Mouse (Mus musculus): ENCODE measurements around the gene Olfr1391. TPM values are rescaled to one million over a fixed set of nuclear protein-coding genes. Genes with fewer than 3 reads are reported as not detected.
"Not testable (repeated sequence)": the region's sequence is repeated elsewhere in the genome, so short reads cannot be mapped to it uniquely, and the experiment has no call there.

The Olfr1391 gene
- polyA plus RNA-seq (2014; fragmentation: Nextera tagmentation; extraction: Ambion mirVana) = not detected in 2 replicates

DNA sequence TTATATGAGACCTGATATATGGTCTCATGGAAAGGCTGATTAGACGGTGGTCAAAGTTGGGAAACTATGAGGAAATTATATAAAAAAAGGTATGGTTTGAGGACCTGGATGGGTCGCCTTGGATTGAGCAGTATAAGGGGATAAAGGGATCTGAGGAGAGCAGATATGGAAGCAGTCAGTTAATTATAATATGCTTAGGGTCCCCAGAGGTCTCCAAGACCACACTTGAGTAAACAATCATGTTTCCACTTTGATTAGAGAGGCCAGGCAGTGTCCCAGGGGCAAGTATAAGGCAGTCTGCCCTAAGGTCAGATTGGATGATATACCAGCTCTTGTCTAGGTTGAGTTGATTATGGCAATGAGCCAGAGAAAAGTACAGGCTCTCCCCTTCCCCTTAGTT lies at the start of gene Olfr1391:
Gene Olfr1391, plus strand, starts transcription at position 301 of the 400 bp plus-strand sequence.
- ATAC-seq (replicated peaks; ENCODE audit: low FRiP score, low TSS enrichment, low read depth) = no peak
- Histone ChIP-seq H3K36me3 (ENCODE audit: control insufficient read depth, insufficient read depth, low read length) (no peaks in the 10 kb centered on the region), H3K9ac (ENCODE audit: low read length) (no peak within 1 kb of the TSS), H3K4me1 (replicated peaks; ENCODE audit: control insufficient read depth, insufficient read depth, low read length) (no peaks in the 10 kb centered on the region), H3K9me3 (ENCODE audit: control insufficient read depth, low read length) (no peaks in the 10 kb centered on the region), H3K27ac (ENCODE audit: low read depth) (no peak within 1 kb of the TSS), H3K4me2 (ENCODE audit: low read length) (no peak within 1 kb of the TSS), H3K4me3 (ENCODE audit: low read depth, low read length) (no peak within 1 kb of the TSS), H3K27me3 (replicated peaks; ENCODE audit: control insufficient read depth, insufficient read depth, low read length) (no peaks in the 10 kb centered on the region)
- 74% methylated on average over 2 of the region's 2 CpGs for WGBS
- DNase-seq (ENCODE audit: low spot score) = no peak

GRCm38 (mm10) chr11:49273834-49274519 lies 48.6 kb upstream of the Olfr1391 start:
- Histone ChIP-seq H3K27me3 (replicated peaks; ENCODE audit: control insufficient read depth, insufficient read depth, low read length) (no peaks in the 10 kb centered on the region), H3K4me3 (ENCODE audit: low read depth, low read length) (no peak overlapping the region), H3K9ac (ENCODE audit: low read length) (no peak overlapping the region), H3K9me3 (ENCODE audit: control insufficient read depth, low read length) (no peaks in the 10 kb centered on the region), H3K36me3 (ENCODE audit: control insufficient read depth, insufficient read depth, low read length) (no peaks in the 10 kb centered on the region), H3K4me1 (replicated peaks; ENCODE audit: control insufficient read depth, insufficient read depth, low read length) (no peaks in the 10 kb centered on the region), H3K27ac (ENCODE audit: low read depth) (no peak overlapping the region), H3K4me2 (ENCODE audit: low read length) (no peak overlapping the region)
- no peak for ATAC-seq (replicated peaks; ENCODE audit: low FRiP score, low TSS enrichment, low read depth)
- DNase-seq (ENCODE audit: low spot score) = no peak
- WGBS = 63% methylated on average over 11 of the region's 11 CpGs

- no peak within 1 kb of the TSS for H3K4me2 ChIP-seq (ENCODE audit: low read length)
- no peak within 1 kb of the TSS for H3K4me3 ChIP-seq (ENCODE audit: low read depth, low read length)
- H3K4me1 ChIP-seq (replicated peaks; ENCODE audit: control insufficient read depth, insufficient read depth, low read length) = no peaks in the 10 kb centered on the region
- DNase-seq (ENCODE audit: low spot score) (no peak), ATAC-seq (replicated peaks; ENCODE audit: low FRiP score, low TSS enrichment, low read depth) (no peak)
- H3K9ac ChIP-seq (ENCODE audit: low read length) = no peak within 1 kb of the TSS
- no peaks in the 10 kb centered on the region for H3K36me3 ChIP-seq (ENCODE audit: control insufficient read depth, insufficient read depth, low read length)
- 82% methylated on average over 3 of the region's 3 CpGs for WGBS
- H3K27me3 ChIP-seq (replicated peaks; ENCODE audit: control insufficient read depth, insufficient read depth, low read length) = no peaks in the 10 kb centered on the region
- H3K27ac ChIP-seq (ENCODE audit: low read depth) = no peak within 1 kb of the TSS
- no peaks in the 10 kb centered on the region for H3K9me3 ChIP-seq (ENCODE audit: control insufficient read depth, low read length)
Observed at GRCm38 (mm10) chr11:49278222-49278621, 44.3 kb upstream of the Olfr1391 start, which contains the start of gene Olfr1393. Gene Olfr1393 (plus strand): TSS chr11:49278304.

DNA sequence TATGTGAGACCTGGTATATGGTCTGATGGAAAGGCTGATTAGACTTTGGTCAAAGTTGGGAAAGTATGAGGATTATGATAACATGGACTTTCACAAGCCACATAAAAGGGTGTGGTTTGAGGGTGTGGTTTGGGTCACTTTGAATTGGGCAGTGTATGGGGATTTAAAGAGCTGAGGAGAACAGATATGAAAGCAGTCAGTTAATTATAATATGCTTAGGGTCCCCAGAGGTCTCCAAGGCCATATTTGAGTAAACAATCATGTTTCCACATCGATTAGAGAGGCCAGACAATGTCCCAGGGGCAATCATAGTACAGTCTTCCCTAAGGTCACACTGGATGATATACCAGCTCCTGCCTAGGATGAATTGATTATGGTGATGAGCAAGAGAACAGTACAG lies 37.6 kb upstream of the Olfr1391 start, which contains the start of gene Olfr1392:
Gene Olfr1392, plus strand, starts transcription at position 301 of the 400 bp plus-strand sequence.
- H3K4me3 ChIP-seq (ENCODE audit: low read depth, low read length); ATAC-seq (replicated peaks; ENCODE audit: low FRiP score, low TSS enrichment, low read depth); H3K4me1 ChIP-seq (replicated peaks; ENCODE audit: control insufficient read depth, insufficient read depth, low read length); H3K27ac ChIP-seq (ENCODE audit: low read depth); DNase-seq (ENCODE audit: low spot score); H3K36me3 ChIP-seq (ENCODE audit: control insufficient read depth, insufficient read depth, low read length); H3K27me3 ChIP-seq (replicated peaks; ENCODE audit: control insufficient read depth, insufficient read depth, low read length); H3K4me2 ChIP-seq (ENCODE audit: low read length); H3K9me3 ChIP-seq (ENCODE audit: control insufficient read depth, low read length); H3K9ac ChIP-seq (ENCODE audit: low read length): not testable (repeated sequence)
- 32% methylated on average over 1 of the region's 1 CpGs for WGBS

GRCm38 (mm10) chr11:49287251-49287650 lies 35.3 kb upstream of the Olfr1391 start:
- DNase-seq (ENCODE audit: low spot score) = no peak
- H3K4me3 ChIP-seq (ENCODE audit: low read depth, low read length) = no peak overlapping the region
- no peak for ATAC-seq (replicated peaks; ENCODE audit: low FRiP score, low TSS enrichment, low read depth)
- no peaks in the 10 kb centered on the region for H3K36me3 ChIP-seq (ENCODE audit: control insufficient read depth, insufficient read depth, low read length)
- no peak overlapping the region for H3K27ac ChIP-seq (ENCODE audit: low read depth)
- WGBS = 65% methylated on average over 2 of the region's 2 CpGs
- H3K4me2 ChIP-seq (ENCODE audit: low read length) = no peak overlapping the region
- H3K9ac ChIP-seq (ENCODE audit: low read length) = no peak overlapping the region
- H3K9me3 ChIP-seq (ENCODE audit: control insufficient read depth, low read length) = no peaks in the 10 kb centered on the region
- no peaks in the 10 kb centered on the region for H3K4me1 ChIP-seq (replicated peaks; ENCODE audit: control insufficient read depth, insufficient read depth, low read length)
- H3K27me3 ChIP-seq (replicated peaks; ENCODE audit: control insufficient read depth, insufficient read depth, low read length) = no peaks in the 10 kb centered on the region

DNA sequence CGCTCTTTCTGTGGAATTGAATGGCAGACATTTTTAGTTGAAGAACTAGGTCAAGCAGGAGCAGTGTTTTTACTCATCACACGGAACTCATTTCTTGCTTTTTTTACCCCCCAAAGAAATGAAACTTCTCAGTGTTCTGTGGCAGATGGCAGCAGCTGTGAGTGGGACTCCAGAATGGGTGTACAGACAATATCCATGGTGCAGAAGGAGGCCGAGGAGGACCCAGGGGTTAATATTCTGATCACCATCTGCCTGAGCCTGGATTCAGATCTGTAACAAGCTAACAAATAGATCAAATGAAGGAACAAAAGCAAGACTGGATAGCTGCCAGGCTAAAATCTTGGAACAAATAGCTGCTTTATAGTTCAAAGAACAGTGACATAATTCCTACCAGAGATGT lies 29.8 kb upstream of the Olfr1391 start:
- WGBS = 69% methylated on average over 3 of the region's 3 CpGs
- Histone ChIP-seq H3K9ac (ENCODE audit: low read length) (no peak overlapping the region), H3K9me3 (ENCODE audit: control insufficient read depth, low read length) (no peaks in the 10 kb centered on the region), H3K4me2 (ENCODE audit: low read length) (no peak overlapping the region), H3K27me3 (replicated peaks; ENCODE audit: control insufficient read depth, insufficient read depth, low read length) (no peaks in the 10 kb centered on the region), H3K27ac (ENCODE audit: low read depth) (no peak overlapping the region), H3K36me3 (ENCODE audit: control insufficient read depth, insufficient read depth, low read length) (no peaks in the 10 kb centered on the region), H3K4me3 (ENCODE audit: low read depth, low read length) (no peak overlapping the region), H3K4me1 (replicated peaks; ENCODE audit: control insufficient read depth, insufficient read depth, low read length) (no peaks in the 10 kb centered on the region)
- ATAC-seq (replicated peaks; ENCODE audit: low FRiP score, low TSS enrichment, low read depth) = no peak
- no peak for DNase-seq (ENCODE audit: low spot score)

DNA sequence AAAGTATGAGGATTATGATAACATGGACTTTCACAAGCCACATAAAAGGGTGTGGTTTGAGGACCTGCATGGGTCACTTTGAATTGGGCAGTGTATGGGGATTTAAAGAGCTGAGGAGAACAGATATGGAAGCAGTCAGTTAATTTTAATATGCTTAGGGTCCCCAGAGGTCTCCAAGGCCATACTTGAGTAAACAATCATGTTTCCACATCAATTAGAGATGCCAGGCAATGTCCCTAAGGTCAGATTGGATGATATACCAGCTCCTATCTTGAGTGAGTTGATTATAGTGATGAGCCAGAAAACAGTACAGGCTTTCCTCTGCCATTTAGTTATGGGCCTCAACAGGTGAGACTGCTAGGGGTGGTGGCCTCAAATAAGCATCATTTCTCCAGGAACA lies 18.1 kb upstream of the Olfr1391 start, which contains the start of gene Olfr10:
Gene Olfr10, plus strand, starts transcription at position 301 of the 400 bp plus-strand sequence.
- Histone ChIP-seq H3K4me3 (ENCODE audit: low read depth, low read length) (no peak within 1 kb of the TSS), H3K4me1 (replicated peaks; ENCODE audit: control insufficient read depth, insufficient read depth, low read length) (no peaks in the 10 kb centered on the region), H3K36me3 (ENCODE audit: control insufficient read depth, insufficient read depth, low read length) (no peaks in the 10 kb centered on the region), H3K9me3 (ENCODE audit: control insufficient read depth, low read length) (no peaks in the 10 kb centered on the region), H3K27ac (ENCODE audit: low read depth) (no peak within 1 kb of the TSS), H3K27me3 (replicated peaks; ENCODE audit: control insufficient read depth, insufficient read depth, low read length) (no peaks in the 10 kb centered on the region), H3K4me2 (ENCODE audit: low read length) (no peak within 1 kb of the TSS), H3K9ac (ENCODE audit: low read length) (no peak within 1 kb of the TSS)
- ATAC-seq (replicated peaks; ENCODE audit: low FRiP score, low TSS enrichment, low read depth) (no peak), DNase-seq (ENCODE audit: low spot score) (no peak)

DNA sequence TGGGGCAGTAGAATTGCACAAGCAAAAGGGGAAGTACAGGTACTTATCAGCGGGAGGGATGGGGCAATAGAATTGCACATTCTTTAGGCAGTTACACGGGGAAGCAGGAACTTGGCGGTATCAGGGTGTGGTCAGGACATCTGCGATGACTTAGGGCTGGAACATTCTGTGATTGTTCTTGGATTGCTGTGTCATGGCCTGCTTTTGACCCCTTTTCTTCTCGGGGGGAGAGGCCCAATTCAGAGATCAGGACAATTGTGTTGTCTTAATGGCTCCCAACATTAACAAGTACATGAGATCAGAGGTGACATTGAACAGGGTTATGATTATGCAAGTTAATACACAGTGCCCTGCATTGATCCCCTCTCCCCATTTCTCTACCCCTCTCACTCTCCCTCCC lies 14.0 kb upstream of the Olfr1391 start:
- H3K9ac ChIP-seq (ENCODE audit: low read length); H3K9me3 ChIP-seq (ENCODE audit: control insufficient read depth, low read length); DNase-seq (ENCODE audit: low spot score); H3K27me3 ChIP-seq (replicated peaks; ENCODE audit: control insufficient read depth, insufficient read depth, low read length); H3K27ac ChIP-seq (ENCODE audit: low read depth); H3K4me2 ChIP-seq (ENCODE audit: low read length); H3K4me3 ChIP-seq (ENCODE audit: low read depth, low read length); H3K36me3 ChIP-seq (ENCODE audit: control insufficient read depth, insufficient read depth, low read length); H3K4me1 ChIP-seq (replicated peaks; ENCODE audit: control insufficient read depth, insufficient read depth, low read length); ATAC-seq (replicated peaks; ENCODE audit: low FRiP score, low TSS enrichment, low read depth): not testable (repeated sequence)
- WGBS = 81% methylated on average over 5 of the region's 5 CpGs

GRCm38 (mm10) chr11:49326726-49327125 lies 4.2 kb downstream of the Olfr1391 start:
- Histone ChIP-seq H3K36me3 (ENCODE audit: control insufficient read depth, insufficient read depth, low read length) (no peaks in the 10 kb centered on the region), H3K4me1 (replicated peaks; ENCODE audit: control insufficient read depth, insufficient read depth, low read length) (no peaks in the 10 kb centered on the region), H3K27ac (ENCODE audit: low read depth) (no peak overlapping the region), H3K27me3 (replicated peaks; ENCODE audit: control insufficient read depth, insufficient read depth, low read length) (no peaks in the 10 kb centered on the region), H3K4me3 (ENCODE audit: low read depth, low read length) (no peak overlapping the region), H3K4me2 (ENCODE audit: low read length) (no peak overlapping the region), H3K9me3 (ENCODE audit: control insufficient read depth, low read length) (no peaks in the 10 kb centered on the region), H3K9ac (ENCODE audit: low read length) (no peak overlapping the region)
- DNase-seq (ENCODE audit: low spot score) (no peak), ATAC-seq (replicated peaks; ENCODE audit: low FRiP score, low TSS enrichment, low read depth) (no peak)
- 82% methylated on average over 3 of the region's 3 CpGs for WGBS
